Mouse (Mus musculus) kidney, postnatal 0 days (tissue): Measurements from ENCODE around the gene Slc13a4. TPM values are rescaled to one million over a fixed set of nuclear protein-coding genes. Genes with fewer than 3 reads are reported as not detected.

Experiments used
- ATAC-seq: fragments of 200-750 bp; cut with Nextera tagmentation; replicated peaks from 2 replicates; pipeline ENCODE4 v1.8.0; 2017; ENCODE audit warnings: low read depth, moderate number of reproducible peaks, moderate TSS enrichment, moderate library complexity; ENCODE audit not compliant: low FRiP score
- DNase-seq: peaks from one replicate; pipeline ENCODE4 v3.0.0-alpha.2; 2016; ENCODE audit warnings: low spot score
- H3K27ac ChIP-seq: fragments of 300-500 bp; sonication (generic); 2 replicates; pipeline ENCODE4 v1.5.1; 2014; ENCODE audit warnings: mild to moderate bottlenecking
- H3K27me3 ChIP-seq: fragments of 300-500 bp; sonication (generic); 2 replicates; pipeline ENCODE4 v1.6.1; 2014; ENCODE audit warnings: low read length, mixed read lengths; ENCODE audit not compliant: insufficient read depth
- H3K36me3 ChIP-seq: fragments of 300-500 bp; sonication (generic); 2 replicates; pipeline ENCODE4 v1.6.1; 2014; ENCODE audit warnings: low read length, mixed read lengths; ENCODE audit not compliant: insufficient read depth
- H3K4me1 ChIP-seq: fragments of 300-500 bp; sonication (generic); replicated peaks from 2 replicates; pipeline ENCODE4 v1.6.1; 2014; ENCODE audit warnings: antibody characterized with exemption, low read length, mixed read lengths; ENCODE audit not compliant: insufficient read depth
- H3K4me2 ChIP-seq: fragments of 300-500 bp; sonication (generic); 2 replicates; pipeline ENCODE4 v1.6.1; 2014; ENCODE audit warnings: mild to moderate bottlenecking, low read length, moderate library complexity, mixed read lengths
- H3K4me3 ChIP-seq: fragments of 300-500 bp; sonication (generic); replicated peaks from 2 replicates; pipeline ENCODE4 v1.5.1; 2014; ENCODE audit warnings: low read depth, low read length
- H3K9ac ChIP-seq: fragments of 300-500 bp; sonication (generic); 2 replicates; pipeline ENCODE4 v1.6.1; 2014; ENCODE audit warnings: low read depth, low read length
- H3K9me3 ChIP-seq: fragments of 300-500 bp; sonication (generic); replicated peaks from 2 replicates; pipeline ENCODE4 v1.6.1; 2016; ENCODE audit warnings: low read length, inconsistent platforms, mixed read lengths
- CTCF ChIP-seq: IDR thresholded peaks from 2 replicates; pipeline ENCODE4 v1.5.1; 2016; ENCODE audit warnings: antibody characterized with exemption, low read depth, mild to moderate bottlenecking, moderate library complexity
- WGBS: fragments of 180-500 bp; shearing (Covaris S2); extraction: QIAGEN DNeasy Blood & Tissue Kit; methylation state at CpG from one replicate; pipeline ENCODE4 v1.1.7; 2014; 5-methylcytosine and 5-hydroxymethylcytosine counted together
- polyA plus RNA-seq: library from polyadenylated mRNA; unstranded; fragments of >200 nt; fragmentation: Nextera tagmentation; extraction: Ambion mirVana; gene quantifications from 2 replicates; pipeline ENCODE4 v1.2.1, GENCODE M21; 2015

Slc13a4 gene
- polyA plus RNA-seq, 1 experiment from 2014 or later, result 0.30 TPM

- no peak overlapping the region for H3K4me2 ChIP-seq
- TF ChIP-seq CTCF, result no peak
- H3K36me3 ChIP-seq, result peaks cover 51% of the 10 kb centered on the region
- H3K9me3 ChIP-seq, result no peaks in the 10 kb centered on the region
- no peaks in the 10 kb centered on the region for H3K27me3 ChIP-seq
- H3K4me1 ChIP-seq, result no peaks in the 10 kb centered on the region
- WGBS, result 70% methylated on average over 9 of the region's 9 CpGs
- no peak for ATAC-seq
- no peak overlapping the region for H3K27ac ChIP-seq
- H3K4me3 ChIP-seq, result no peak overlapping the region
- no peak overlapping the region for H3K9ac ChIP-seq
- DNase-seq, result no peak
Observed at GRCm38 (mm10) chr6:35243989-35244388, 63.9 kb downstream of the Slc13a4 start.

GRCm38 (mm10) chr6:35243252-35243651, 64.7 kb downstream of the Slc13a4 start:
- over 99% methylated on average over 4 of the region's 4 CpGs for WGBS
- Histone ChIP-seq H3K27ac (no peak overlapping the region), H3K9ac (no peak overlapping the region), H3K4me3 (no peak overlapping the region), H3K4me1 (no peaks in the 10 kb centered on the region), H3K4me2 (no peak overlapping the region), H3K36me3 (peaks cover 57% of the 10 kb centered on the region), H3K9me3 (no peaks in the 10 kb centered on the region), H3K27me3 (no peaks in the 10 kb centered on the region)
- DNase-seq (no peak), ATAC-seq (no peak)
- TF ChIP-seq CTCF, result no peak; the same call in 1 of the 2 replicates

GRCm38 (mm10) chr6:35236108-35236785, 71.7 kb downstream of the Slc13a4 start:
- H3K36me3 ChIP-seq, result peaks cover 63% of the 10 kb centered on the region
- H3K9me3 ChIP-seq, result no peaks in the 10 kb centered on the region
- WGBS, result 90% methylated on average over 9 of the region's 9 CpGs
- no peak overlapping the region for H3K4me3 ChIP-seq
- H3K4me1 ChIP-seq, result no peaks in the 10 kb centered on the region
- DNase-seq (no peak), ATAC-seq (no peak)
- H3K9ac ChIP-seq, result no peak overlapping the region
- TF ChIP-seq CTCF, result no peak
- no peak overlapping the region for H3K27ac ChIP-seq
- no peak overlapping the region for H3K4me2 ChIP-seq
- H3K27me3 ChIP-seq, result no peaks in the 10 kb centered on the region

GRCm38 (mm10) chr6:35229415-35229814, 78.5 kb downstream of the Slc13a4 start:
- ATAC-seq (no peak), DNase-seq (peak; percentile 4)
- Histone ChIP-seq H3K27ac (no peak overlapping the region), H3K9me3 (no peaks in the 10 kb centered on the region), H3K4me2 (no peak overlapping the region), H3K4me1 (no peaks in the 10 kb centered on the region), H3K27me3 (no peaks in the 10 kb centered on the region), H3K9ac (no peak overlapping the region), H3K36me3 (peaks cover 41% of the 10 kb centered on the region), H3K4me3 (no peak overlapping the region)
- TF ChIP-seq CTCF, result peak; percentile 44; the same call in 1 of the 2 replicates
- 86% methylated on average over 1 of the region's 1 CpGs for WGBS

- no peak for TF ChIP-seq CTCF
- Histone ChIP-seq H3K4me3 (no peak overlapping the region), H3K27me3 (no peaks in the 10 kb centered on the region), H3K4me1 (no peaks in the 10 kb centered on the region), H3K4me2 (no peak overlapping the region), H3K27ac (no peak overlapping the region), H3K9me3 (no peaks in the 10 kb centered on the region), H3K9ac (no peak overlapping the region), H3K36me3 (peaks cover 40% of the 10 kb centered on the region)
- DNase-seq (no peak), ATAC-seq (no peak)
- 91% methylated on average over 4 of the region's 4 CpGs for WGBS
Observed at GRCm38 (mm10) chr6:35225696-35226095, 82.2 kb downstream of the Slc13a4 start.

Other genes with a start within 250 kb of the Slc13a4 start
- gene Cnot4, start 174.4 kb downstream of the Slc13a4 start, polyA plus RNA-seq, result 21.0 and 23.5 TPM in 2 replicates
- 17.9 and 18.4 TPM in 2 replicates for gene Nup205, start 130.7 kb downstream of the Slc13a4 start, polyA plus RNA-seq
- gene Fam180a, start 18.0 kb upstream of the Slc13a4 start, polyA plus RNA-seq, result 0.11 and 0.18 TPM in 2 replicates
- 81.3 and 98.3 TPM in 2 replicates for gene Mtpn, start 231.8 kb upstream of the Slc13a4 start, polyA plus RNA-seq